Mouse (Mus musculus): ENCODE measurements around the gene Tspear.

- TF ChIP-seq CTCF (IDR thresholded peaks at IDR 0.05; ENCODE audit: control insufficient read depth, insufficient read depth, insufficient replicate concordance, low read depth, low read length) (no peak), POLR2A (IDR thresholded peaks at IDR 0.05; ENCODE audit: control insufficient read depth, low read depth, low read length) (no peak)
These were observed 652 bp downstream of the Tspear start for GRCm38 (mm10) chr10:77687021-77687420.

Data from testis, adult 2 months (tissue).